Mouse (Mus musculus) A20 (cell line): ENCODE measurements at regions not wholly inside any gene's neighbourhood (a gene's known extent, or its start where the extent isn't known, plus 50 kb on each side); places are given as distances from the start of the nearest gene placed in this dataset.

ENCODE experiments used
- DNase-seq: peaks from one replicate; pipeline ENCODE4 v3.0.0-alpha.2; 2011; ENCODE audit warnings: low read depth, low spot score

- no peak for DNase-seq
Observed at GRCm38 (mm10) chr4:81178047-81178781, 264.4 kb downstream of the Mpdz start.

GRCm38 (mm10) chr4:81178782-81179135, 263.9 kb downstream of the Mpdz start:
- DNase-seq, result peak; percentile 58

- no peak for DNase-seq
Observed at GRCm38 (mm10) chr4:81216123-81216522, 226.5 kb downstream of the Mpdz start.

- no peak for DNase-seq
Observed at GRCm38 (mm10) chr4:81217979-81218378, 224.6 kb downstream of the Mpdz start.

GRCm38 (mm10) chr4:81222034-81222433, 220.6 kb downstream of the Mpdz start:
- DNase-seq, result no peak

GRCm38 (mm10) chr4:81222468-81223175, 220.0 kb downstream of the Mpdz start:
- no peak for DNase-seq
